Mouse (Mus musculus): ENCODE measurements at regions not wholly inside any gene's neighbourhood (a gene's known extent, or its start where the extent isn't known, plus 50 kb on each side); places are given as distances from the start of the nearest gene placed in this dataset.
A peak's percentile ranks its signal among the peaks of the same experiment; 100 is the strongest.

DNA sequence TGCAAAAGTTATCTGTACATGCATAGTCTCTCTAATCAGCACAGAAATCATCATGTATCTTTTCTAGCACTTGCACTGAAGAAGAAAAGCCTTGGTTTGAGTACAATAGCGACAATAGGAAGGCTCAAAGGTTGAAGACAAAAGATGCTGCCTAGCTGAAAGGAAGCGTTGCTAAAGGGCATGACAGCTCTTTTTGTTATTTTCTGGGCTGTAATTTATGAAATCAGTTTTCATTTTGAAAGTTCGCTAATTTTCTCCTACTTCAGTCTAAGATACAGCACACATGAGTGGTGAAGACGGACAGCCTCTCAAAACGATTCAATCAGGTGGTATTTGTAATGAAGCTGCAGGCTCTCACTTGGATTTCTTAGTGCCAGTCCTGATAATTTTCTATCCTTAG lies 124.4 kb upstream of the Zfp352 start:
- H3K27me3 ChIP-seq (ENCODE audit: control insufficient read depth, insufficient read depth, low read length): no peaks in the 10 kb centered on the region
- H3K4me3 ChIP-seq (ENCODE audit: low read depth, low read length): no peak overlapping the region
- no peak overlapping the region for H3K4me2 ChIP-seq
- no peak overlapping the region for H3K9ac ChIP-seq (ENCODE audit: low read length)
- no peaks in the 10 kb centered on the region for H3K9me3 ChIP-seq (ENCODE audit: control insufficient read depth, low read length)
- WGBS: 32% methylated on average over 5 of the region's 5 CpGs
- DNase-seq (ENCODE audit: low spot score, missing footprints): peak; percentile 87
- H3K27ac ChIP-seq (ENCODE audit: low read depth, low read length): no peak overlapping the region
- no peaks in the 10 kb centered on the region for H3K4me1 ChIP-seq (ENCODE audit: control insufficient read depth, insufficient read depth, low read length)
- no peak for ATAC-seq (ENCODE audit: low FRiP score)
- no peaks in the 10 kb centered on the region for H3K36me3 ChIP-seq (ENCODE audit: control insufficient read depth, insufficient read depth, low read length)

DNA sequence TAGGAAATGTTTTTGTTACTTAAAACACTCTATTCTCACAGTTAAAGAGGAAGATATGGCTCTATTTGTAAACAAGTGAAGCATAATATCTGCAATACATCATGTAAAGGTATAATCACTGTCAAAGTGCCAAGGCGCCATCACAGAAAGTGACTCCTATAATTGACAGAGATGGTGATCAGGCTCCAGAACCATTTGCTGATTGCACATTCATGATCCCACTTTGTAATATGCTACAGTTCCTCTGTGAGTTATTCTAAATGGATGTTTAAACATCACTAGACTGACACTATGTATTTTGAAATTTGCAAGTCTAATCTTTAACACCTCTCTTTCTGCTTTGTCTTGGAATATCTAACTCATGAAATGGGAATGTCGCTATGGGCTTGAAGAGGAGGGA lies 109.8 kb upstream of the Zfp352 start:
- no peak overlapping the region for H3K4me3 ChIP-seq (ENCODE audit: low read depth, low read length)
- H3K4me1 ChIP-seq (ENCODE audit: control insufficient read depth, insufficient read depth, low read length): no peaks in the 10 kb centered on the region
- no peaks in the 10 kb centered on the region for H3K36me3 ChIP-seq (ENCODE audit: control insufficient read depth, insufficient read depth, low read length)
- H3K27me3 ChIP-seq (ENCODE audit: control insufficient read depth, insufficient read depth, low read length): no peaks in the 10 kb centered on the region
- H3K9ac ChIP-seq (ENCODE audit: low read length): no peak overlapping the region
- WGBS: 93% methylated on average over 2 of the region's 2 CpGs
- H3K4me2 ChIP-seq: no peak overlapping the region
- ATAC-seq (ENCODE audit: low FRiP score) (no peak), DNase-seq (ENCODE audit: low spot score, missing footprints) (peak; percentile 1)
- H3K9me3 ChIP-seq (ENCODE audit: control insufficient read depth, low read length): no peaks in the 10 kb centered on the region
- no peak overlapping the region for H3K27ac ChIP-seq (ENCODE audit: low read depth, low read length)

- ATAC-seq (ENCODE audit: low FRiP score) (no peak), DNase-seq (ENCODE audit: low spot score, missing footprints) (no peak)
- H3K36me3 ChIP-seq (ENCODE audit: control insufficient read depth, insufficient read depth, low read length): no peaks in the 10 kb centered on the region
- no peaks in the 10 kb centered on the region for H3K9me3 ChIP-seq (ENCODE audit: control insufficient read depth, low read length)
- H3K9ac ChIP-seq (ENCODE audit: low read length): no peak overlapping the region
- H3K4me2 ChIP-seq: no peak overlapping the region
- H3K27me3 ChIP-seq (ENCODE audit: control insufficient read depth, insufficient read depth, low read length): no peaks in the 10 kb centered on the region
- no peaks in the 10 kb centered on the region for H3K4me1 ChIP-seq (ENCODE audit: control insufficient read depth, insufficient read depth, low read length)
- no peak overlapping the region for H3K4me3 ChIP-seq (ENCODE audit: low read depth, low read length)
- no peak overlapping the region for H3K27ac ChIP-seq (ENCODE audit: low read depth, low read length)
Measured at GRCm38 (mm10) chr4:90125873-90126272, 92.7 kb upstream of the Zfp352 start.

- Histone ChIP-seq H3K4me3 (ENCODE audit: low read depth, low read length) (no peak overlapping the region), H3K9ac (ENCODE audit: low read length) (no peak overlapping the region), H3K27me3 (ENCODE audit: control insufficient read depth, insufficient read depth, low read length) (no peaks in the 10 kb centered on the region), H3K36me3 (ENCODE audit: control insufficient read depth, insufficient read depth, low read length) (no peaks in the 10 kb centered on the region), H3K27ac (ENCODE audit: low read depth, low read length) (no peak overlapping the region), H3K4me1 (ENCODE audit: control insufficient read depth, insufficient read depth, low read length) (no peaks in the 10 kb centered on the region), H3K9me3 (ENCODE audit: control insufficient read depth, low read length) (no peaks in the 10 kb centered on the region), H3K4me2 (no peak overlapping the region)
- no peak for ATAC-seq (ENCODE audit: low FRiP score)
- 83% methylated on average over 2 of the region's 2 CpGs for WGBS
- DNase-seq (ENCODE audit: low spot score, missing footprints): no peak
Measured at GRCm38 (mm10) chr4:90144101-90144500, 74.5 kb upstream of the Zfp352 start.
